Mouse (Mus musculus) kidney, postnatal 36 days (tissue): ENCODE data around the gene Asxl1.

Experiments
- DNase-seq, 2 experiments: peaks; one replicate each; pipeline ENCODE4 v3.0.0; 2021 to 2022; ENCODE audit warnings: mixed read lengths in 2 of 2

Gene Asxl1

DNA sequence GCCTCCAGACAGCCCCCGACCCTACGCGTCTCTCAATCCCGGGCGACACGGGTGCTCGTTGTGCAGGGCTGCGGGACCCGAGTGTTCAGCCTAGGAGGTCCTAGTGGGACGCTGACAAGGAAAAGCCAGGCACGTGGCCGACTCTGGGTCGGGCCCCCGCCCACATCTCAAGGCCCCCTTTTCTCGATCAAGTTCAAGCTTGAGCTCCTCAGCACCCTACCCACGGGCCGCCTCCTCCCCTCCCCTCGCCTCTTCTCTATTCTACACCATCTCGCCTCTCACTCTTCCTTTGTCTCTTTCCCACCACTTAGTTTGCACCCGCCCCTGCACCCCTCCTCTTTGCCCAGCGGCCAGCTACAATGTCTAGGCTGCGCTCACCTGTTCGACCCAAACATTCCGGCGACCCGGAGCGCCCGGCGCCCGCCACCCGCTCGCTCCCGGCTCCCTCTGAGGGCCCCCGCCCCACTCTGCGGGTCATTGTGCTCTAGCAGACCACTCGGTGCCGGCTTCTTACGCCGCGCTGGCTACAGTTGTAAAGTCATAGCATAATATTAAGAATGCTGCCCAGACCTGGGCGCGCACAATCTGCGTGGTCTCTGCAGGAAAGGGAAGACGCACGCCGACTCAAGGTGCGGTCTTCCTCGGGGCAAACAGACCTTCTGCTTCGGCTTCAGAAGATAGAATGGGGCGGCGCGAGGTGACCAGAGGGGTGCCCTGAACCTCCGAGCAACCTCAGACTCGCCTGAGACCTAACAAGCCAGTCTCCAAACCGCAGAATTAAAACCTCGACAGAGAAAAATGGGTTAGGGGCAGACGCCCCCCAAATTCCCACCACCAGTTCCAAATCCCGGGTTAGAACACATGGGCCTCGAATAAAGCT lies 99.7 kb downstream of the Asxl1 start:
- DNase-seq = peak in 1 of 2 experiments; percentile 48

DNA sequence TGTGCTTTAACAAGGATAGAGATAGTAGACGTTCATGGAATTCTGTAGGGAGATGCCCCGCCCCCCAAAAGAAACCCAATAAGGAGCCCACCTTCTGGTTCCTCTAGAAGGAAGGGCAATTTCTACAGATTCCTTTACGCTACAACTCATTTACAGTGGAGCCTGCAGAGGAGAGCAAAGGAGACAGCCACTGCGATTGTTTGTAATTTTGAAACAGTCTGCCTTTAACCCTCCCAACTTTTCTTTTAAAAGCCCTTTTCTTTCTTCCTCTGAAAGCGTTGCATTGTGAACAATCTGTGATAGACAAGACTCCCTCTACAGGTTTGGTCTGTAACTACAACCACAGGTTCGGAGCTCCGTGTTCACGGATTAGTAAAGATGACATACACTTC lies 100.4 kb downstream of the Asxl1 start:
- peak; percentile 68 to 78 for DNase-seq

DNA sequence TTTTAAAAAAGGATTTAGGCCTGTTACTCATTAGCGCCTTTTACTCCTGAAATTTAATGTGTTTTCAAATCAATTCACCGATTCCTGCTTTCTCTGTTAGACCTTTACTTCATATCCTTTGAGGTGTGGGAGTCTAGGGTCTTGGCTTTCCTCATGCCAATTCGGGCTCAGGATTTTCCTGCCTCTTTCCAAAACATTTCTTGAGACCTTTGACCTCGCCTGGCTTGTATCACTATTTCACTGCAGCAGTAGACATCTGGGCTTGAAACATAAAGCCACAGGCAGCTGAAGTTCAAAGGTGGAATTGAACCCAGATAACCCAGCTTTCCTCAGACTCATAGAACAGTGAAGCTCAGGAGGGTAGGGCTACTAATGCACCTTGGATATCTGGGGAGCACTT lies 100.8 kb downstream of the Asxl1 start:
- no peak for DNase-seq

DNA sequence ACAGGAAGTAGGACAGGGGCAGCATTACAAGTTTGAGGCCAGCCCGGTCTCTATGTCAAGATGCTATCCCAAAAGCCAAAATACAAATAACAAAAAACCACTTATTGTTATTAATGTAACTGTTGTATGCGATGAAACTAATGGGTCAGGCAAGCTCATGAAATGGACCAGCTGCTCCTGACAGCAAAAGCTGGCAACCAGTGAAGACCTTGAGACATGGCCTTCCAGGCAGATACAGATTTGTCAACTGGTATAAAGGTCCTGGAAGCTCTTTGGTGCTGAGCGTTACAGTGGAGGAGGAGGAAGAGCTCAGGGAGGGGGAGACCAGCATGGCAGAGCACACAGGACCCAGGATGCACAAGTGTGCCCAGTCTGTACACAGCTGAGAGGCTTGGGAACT lies 102.1 kb downstream of the Asxl1 start:
- DNase-seq = no peak

DNA sequence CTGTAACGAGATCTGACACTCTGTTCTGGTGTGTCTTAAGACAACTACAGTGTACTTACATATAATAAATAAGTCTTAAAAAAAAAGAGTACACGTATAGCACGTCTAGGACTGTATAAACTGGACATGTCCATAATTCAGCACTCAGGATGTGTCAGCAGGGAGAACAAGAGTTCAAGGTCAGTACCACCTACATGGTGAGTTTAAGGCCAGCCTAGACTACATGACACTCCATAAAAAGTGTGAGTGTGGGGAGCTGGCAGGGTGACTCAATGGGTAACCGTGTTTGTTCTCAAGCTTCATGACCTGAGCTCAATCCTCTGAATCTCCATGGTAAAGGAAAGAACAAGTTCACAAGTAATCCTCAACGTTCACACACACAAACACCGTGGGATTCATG lies 102.9 kb downstream of the Asxl1 start:
- no peak for DNase-seq
